Mouse (Mus musculus): ENCODE measurements around the gene Mettl8.

DNA sequence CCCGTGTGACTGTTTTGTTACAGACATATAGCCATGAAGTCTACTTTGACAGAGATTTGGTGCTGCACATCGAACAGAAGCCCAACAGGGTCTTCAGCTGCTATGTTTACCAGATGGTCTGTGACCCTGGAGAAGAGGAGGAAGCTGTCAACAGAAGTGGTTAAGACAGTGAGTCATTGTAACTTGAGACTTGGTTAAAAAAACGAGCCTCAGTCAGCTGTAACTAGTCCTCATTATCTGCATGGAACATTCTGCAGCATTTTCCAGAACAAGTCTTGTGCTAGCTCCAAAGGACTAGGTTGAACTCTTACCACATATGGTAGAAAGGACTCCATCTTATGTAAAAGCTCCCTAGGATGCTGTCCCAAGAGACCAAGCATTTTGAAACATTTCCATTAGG lies 34.4 kb upstream of the Mettl8 start:
- TF ChIP-seq CTCF (IDR thresholded peaks at IDR 0.05; ENCODE audit: low read depth) (no peak), EP300 (IDR thresholded peaks at IDR 0.05; ENCODE audit: low read depth) (no peak)
